27 mouse cellular contexts compared by ENCODE assay signal in genomic region chr1:107360898-107361297, GRCm38 (mm10). TPM values are rescaled to one million over a fixed set of nuclear protein-coding genes. Genes with fewer than 3 reads are reported as not detected.
DNase-seq lines count a peak whose midpoint lies in the region; ATAC-seq and TF ChIP-seq lines count a peak whose summit lies in the region.
"Had no signal": no experiment of that assay in that cellular context is flagged by ENCODE, and none has a peak within 500 bp of the region (broad histone marks: within the 10 kb centered on the region; RNA-seq: fewer than 3 reads in every experiment).

Serpinb11 (plus strand) TSS chr1:107361198.

- H3K27me3 ChIP-seq in embryonic facial prominence, embryonic 14.5 days (replicated peaks; ENCODE audit: control insufficient read depth, insufficient read depth, low read length), result no peaks in the 10 kb centered on the region
- H3K27me3 ChIP-seq in embryonic facial prominence, embryonic 10.5 days (replicated peaks; ENCODE audit: low read depth, poor library complexity, severe bottlenecking), result no peaks in the 10 kb centered on the region
- no peaks in the 10 kb centered on the region for H3K27me3 ChIP-seq in embryonic facial prominence, embryonic 15.5 days
- H3K27me3 ChIP-seq in stomach, postnatal 0 days (ENCODE audit: control insufficient read depth, insufficient read depth, low read length), result no peaks in the 10 kb centered on the region
- H3K27me3 ChIP-seq: CH12.LX; embryonic facial prominence, embryonic 13.5 days; forebrain, embryonic 12.5 days had no signal

- no peaks in the 10 kb centered on the region for H3K9me3 ChIP-seq in embryonic facial prominence, embryonic 14.5 days (ENCODE audit: control insufficient read depth, low read length)
- H3K9me3 ChIP-seq in embryonic facial prominence, embryonic 10.5 days, result no peaks in the 10 kb centered on the region
- H3K9me3 ChIP-seq in embryonic facial prominence, embryonic 15.5 days (replicated peaks), result no peaks in the 10 kb centered on the region
- H3K9me3 ChIP-seq in stomach, postnatal 0 days (ENCODE audit: control insufficient read depth, low read length), result no peaks in the 10 kb centered on the region
- H3K9me3 ChIP-seq: embryonic facial prominence, embryonic 13.5 days; forebrain, embryonic 10.5 days; forebrain, embryonic 12.5 days had no signal

- H3K4me3 ChIP-seq in embryonic facial prominence, embryonic 14.5 days (ENCODE audit: low read depth, low read length), result no peak within 1 kb of the TSS
- no peak within 1 kb of the TSS for H3K4me3 ChIP-seq in embryonic facial prominence, embryonic 10.5 days
- no peak within 1 kb of the TSS for H3K4me3 ChIP-seq in embryonic facial prominence, embryonic 15.5 days (replicated peaks)
- H3K4me3 ChIP-seq in stomach, postnatal 0 days (ENCODE audit: low read depth, low read length), result no peak within 1 kb of the TSS
- H3K4me3 ChIP-seq: embryonic facial prominence, embryonic 13.5 days; erythroblast, embryonic 14.5 days; forebrain, embryonic 10.5 days; forebrain, embryonic 12.5 days had no signal

- no peak for DNase-seq in embryonic facial prominence, embryonic 14.5 days (ENCODE audit: low spot score)
- DNase-seq in embryonic facial prominence, embryonic 10.5 days (ENCODE audit: low spot score), result no peak
- DNase-seq in stomach, postnatal 0 days (ENCODE audit: low spot score), result no peak
- DNase-seq in gastrocnemius, postnatal 36 days, result no peak
- DNase-seq: adrenal gland, adult 8-10 months; adrenal gland, postnatal 14 days; adrenal gland, postnatal 36 days; B cell, adult 2 months; cerebellum, adult 11-12 months; cerebellum, adult 2 months; cerebellum, adult 9-10 months; cerebellum, postnatal 10 days; cerebellum, postnatal 25 days had no signal

- H3K9ac ChIP-seq in embryonic facial prominence, embryonic 14.5 days (ENCODE audit: low read depth, low read length), result no peak within 1 kb of the TSS
- no peak within 1 kb of the TSS for H3K9ac ChIP-seq in embryonic facial prominence, embryonic 15.5 days
- no peak within 1 kb of the TSS for H3K9ac ChIP-seq in stomach, postnatal 0 days (ENCODE audit: low read length)
- H3K9ac ChIP-seq: embryonic facial prominence, embryonic 13.5 days; forebrain, embryonic 12.5 days had no signal

- no peak for TF ChIP-seq CTCF in stomach, postnatal 0 days (IDR thresholded peaks at IDR 0.05; ENCODE audit: low read depth)

- no peaks in the 10 kb centered on the region for H3K4me1 ChIP-seq in embryonic facial prominence, embryonic 14.5 days (ENCODE audit: control insufficient read depth, insufficient read depth, low read length)
- no peaks in the 10 kb centered on the region for H3K4me1 ChIP-seq in embryonic facial prominence, embryonic 10.5 days
- peaks cover 7% of the 10 kb centered on the region; the same call in 1 of the 2 replicates for H3K4me1 ChIP-seq in embryonic facial prominence, embryonic 15.5 days
- no peaks in the 10 kb centered on the region for H3K4me1 ChIP-seq in stomach, postnatal 0 days (replicated peaks; ENCODE audit: control insufficient read depth, insufficient read depth)
- H3K4me1 ChIP-seq: embryonic facial prominence, embryonic 13.5 days; forebrain, embryonic 10.5 days; forebrain, embryonic 12.5 days had no signal

- no peak within 1 kb of the TSS for H3K27ac ChIP-seq in embryonic facial prominence, embryonic 14.5 days (replicated peaks; ENCODE audit: low read depth, low read length)
- H3K27ac ChIP-seq in embryonic facial prominence, embryonic 10.5 days (replicated peaks), result no peak within 1 kb of the TSS
- H3K27ac ChIP-seq in embryonic facial prominence, embryonic 15.5 days (replicated peaks), result no peak within 1 kb of the TSS
- H3K27ac ChIP-seq in stomach, postnatal 0 days (replicated peaks), result no peak within 1 kb of the TSS
- H3K27ac ChIP-seq: embryonic facial prominence, embryonic 13.5 days; forebrain, embryonic 10.5 days; forebrain, embryonic 12.5 days had no signal

- 43% methylated on average over 1 of the region's 1 CpGs for WGBS in embryonic facial prominence, embryonic 14.5 days
- 61% methylated on average over 1 of the region's 1 CpGs for WGBS in embryonic facial prominence, embryonic 10.5 days
- 32% methylated on average over 1 of the region's 1 CpGs for WGBS in embryonic facial prominence, embryonic 15.5 days
- 46% methylated on average over 1 of the region's 1 CpGs for WGBS in stomach, postnatal 0 days

- no peaks in the 10 kb centered on the region for H3K36me3 ChIP-seq in embryonic facial prominence, embryonic 14.5 days (ENCODE audit: control insufficient read depth, insufficient read depth, low read length)
- no peaks in the 10 kb centered on the region for H3K36me3 ChIP-seq in embryonic facial prominence, embryonic 10.5 days (replicated peaks)
- no peaks in the 10 kb centered on the region for H3K36me3 ChIP-seq in embryonic facial prominence, embryonic 15.5 days
- no peaks in the 10 kb centered on the region for H3K36me3 ChIP-seq in stomach, postnatal 0 days (ENCODE audit: control insufficient read depth, insufficient read depth, low read length)
- H3K36me3 ChIP-seq: embryonic facial prominence, embryonic 13.5 days; forebrain, embryonic 10.5 days; forebrain, embryonic 12.5 days; G1E had no signal

- H3K4me2 ChIP-seq in embryonic facial prominence, embryonic 14.5 days (ENCODE audit: low read depth, low read length), result no peak within 1 kb of the TSS
- H3K4me2 ChIP-seq in embryonic facial prominence, embryonic 15.5 days (replicated peaks), result no peak within 1 kb of the TSS
- H3K4me2 ChIP-seq in stomach, postnatal 0 days (replicated peaks; ENCODE audit: low read depth), result no peak within 1 kb of the TSS
- H3K4me2 ChIP-seq: embryonic facial prominence, embryonic 13.5 days; forebrain, embryonic 12.5 days had no signal

- TF ChIP-seq EP300 in stomach, postnatal 0 days (optimal IDR thresholded peaks at IDR 0.05), result no peak

- intact Hi-C loops in gastrocnemius, postnatal 36 days (cut with DNase I), result no loop called here

- no peak for ATAC-seq in embryonic facial prominence, embryonic 14.5 days (ENCODE audit: low read depth)
- no peak for ATAC-seq in embryonic facial prominence, embryonic 15.5 days (ENCODE audit: insufficient number of reproducible peaks, low FRiP score, low TSS enrichment, low read depth)
- ATAC-seq in stomach, postnatal 0 days (ENCODE audit: low FRiP score, low TSS enrichment), result no peak
- ATAC-seq: activated CD4-positive, CD25-positive, alpha-beta regulatory T cell, adult 4 months; CD4-positive, CD25-positive, alpha-beta regulatory T cell, adult 4 months; forebrain, embryonic 14.5 days; forebrain, embryonic 16.5 days; Patski had no signal

RNA-seq across cellular contexts. Expression of gene Serpinb11, which starts in this region (rescaled TPM):
- polyA plus RNA-seq in embryonic facial prominence, embryonic 14.5 days (2014; fragmentation: Nextera tagmentation; extraction: Ambion mirVana), result 4.2 and 11.9 TPM in 2 replicates
- not detected in 2 replicates for polyA plus RNA-seq in embryonic facial prominence, embryonic 10.5 days (2016; fragmentation: Nextera tagmentation; extraction: Ambion mirVana)
- polyA plus RNA-seq in embryonic facial prominence, embryonic 15.5 days (2015; fragmentation: Nextera tagmentation; extraction: Ambion mirVana), result 22.3 and 34.7 TPM in 2 replicates
- 16.2 and 18.9 TPM in 2 replicates for polyA plus RNA-seq in stomach, postnatal 0 days (2015; fragmentation: Nextera tagmentation; extraction: Ambion mirVana)
- not detected for total RNA-seq in gastrocnemius, postnatal 36 days (2021)
- total RNA-seq: adrenal gland, adult 18-20 months; adrenal gland, adult 8-10 months; adrenal gland, postnatal 14 days; adrenal gland, postnatal 36 days; CH12.LX; G1E had no signal
- polyA plus RNA-seq: activated CD4-positive, CD25-positive, alpha-beta regulatory T cell, adult 4 months; CD4-positive, CD25-positive, alpha-beta regulatory T cell, adult 4 months; cerebellum, adult 2 months; embryonic facial prominence, embryonic 11.5 days; erythroblast, embryonic 14.5 days; forebrain, embryonic 10.5 days; forebrain, embryonic 12.5 days; forebrain, embryonic 14.5 days; forebrain, embryonic 16.5 days; G1E; Patski had no signal
